Mouse (Mus musculus) natural killer cell, adult 2 months (primary cell): ENCODE data around the gene Colgalt1.

Source experiments
- DNase-seq, 2 experiments: peaks; one replicate each; pipeline ENCODE4 v3.0.0; 2022; ENCODE audit warnings: low spot score in 2 of 2

Gene Colgalt1

DNA sequence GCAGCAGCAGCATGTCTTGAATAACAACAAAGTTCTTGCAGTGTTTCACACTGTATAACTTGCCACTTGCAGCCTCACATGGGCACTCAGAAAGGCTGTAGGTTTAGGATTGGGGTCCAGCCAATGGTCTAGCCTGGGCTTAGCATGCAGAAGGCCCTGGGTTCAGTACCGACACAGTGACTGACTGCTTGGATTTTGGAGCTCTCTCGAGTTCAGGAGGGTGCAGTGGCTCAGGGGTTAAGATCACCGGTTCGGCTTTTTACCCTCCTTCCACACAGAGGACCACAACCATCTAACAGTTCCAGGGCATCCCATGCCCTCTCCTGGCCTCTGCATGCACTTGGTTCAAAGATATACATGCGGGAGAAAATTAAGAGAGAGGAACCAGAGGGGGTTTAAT, 19.8 kb upstream of the Colgalt1 start:
- DNase-seq: no peak

DNA sequence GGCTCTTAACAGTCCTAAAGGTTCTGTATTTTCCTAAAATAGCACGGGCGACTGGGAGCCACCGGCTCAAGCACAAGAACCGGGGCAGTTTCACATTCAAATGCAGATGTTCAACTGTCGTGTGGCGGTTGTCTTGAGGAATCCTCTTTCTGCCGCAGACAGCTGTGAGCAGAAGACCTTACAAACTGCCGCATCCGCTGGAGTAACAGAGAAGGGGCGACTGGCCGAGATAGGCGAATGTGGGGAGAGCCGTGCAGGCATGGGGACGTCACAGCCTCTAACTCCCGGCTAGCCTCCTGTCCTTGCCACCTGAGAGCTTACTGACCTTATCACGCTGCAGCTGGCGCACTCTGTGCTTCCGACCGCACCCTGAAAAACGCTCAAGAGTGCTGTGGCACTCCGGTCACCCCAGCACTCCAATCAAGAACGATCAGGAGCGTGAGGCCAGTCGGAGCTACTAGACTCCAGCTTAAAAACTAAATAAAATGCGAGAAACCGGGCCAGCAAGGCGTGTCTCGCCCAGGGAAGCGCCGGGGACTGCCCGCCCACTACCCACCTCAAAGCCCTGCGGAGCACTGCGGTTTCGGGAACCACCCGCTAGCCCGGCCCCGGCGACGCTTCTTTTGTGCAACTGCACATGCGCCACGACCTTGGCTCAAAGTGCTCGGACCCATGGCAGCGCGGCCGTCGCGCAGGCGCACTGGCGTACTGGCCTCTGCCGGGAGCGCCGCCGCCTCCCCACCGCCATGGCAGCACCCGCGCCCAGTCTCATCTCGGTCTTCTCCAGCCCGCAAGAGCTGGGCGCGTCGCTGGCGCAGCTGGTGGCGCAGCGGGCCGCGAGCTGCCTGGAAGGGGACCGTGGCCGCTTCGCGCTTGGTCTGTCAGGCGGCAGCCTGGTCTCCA, 19.1 kb upstream of the Colgalt1 start, which contains the start of gene Pgls:
Pgls (plus strand) TSS at position 706 of the 903 bp plus-strand sequence.
- peak; percentile 81 to 88 for DNase-seq

DNA sequence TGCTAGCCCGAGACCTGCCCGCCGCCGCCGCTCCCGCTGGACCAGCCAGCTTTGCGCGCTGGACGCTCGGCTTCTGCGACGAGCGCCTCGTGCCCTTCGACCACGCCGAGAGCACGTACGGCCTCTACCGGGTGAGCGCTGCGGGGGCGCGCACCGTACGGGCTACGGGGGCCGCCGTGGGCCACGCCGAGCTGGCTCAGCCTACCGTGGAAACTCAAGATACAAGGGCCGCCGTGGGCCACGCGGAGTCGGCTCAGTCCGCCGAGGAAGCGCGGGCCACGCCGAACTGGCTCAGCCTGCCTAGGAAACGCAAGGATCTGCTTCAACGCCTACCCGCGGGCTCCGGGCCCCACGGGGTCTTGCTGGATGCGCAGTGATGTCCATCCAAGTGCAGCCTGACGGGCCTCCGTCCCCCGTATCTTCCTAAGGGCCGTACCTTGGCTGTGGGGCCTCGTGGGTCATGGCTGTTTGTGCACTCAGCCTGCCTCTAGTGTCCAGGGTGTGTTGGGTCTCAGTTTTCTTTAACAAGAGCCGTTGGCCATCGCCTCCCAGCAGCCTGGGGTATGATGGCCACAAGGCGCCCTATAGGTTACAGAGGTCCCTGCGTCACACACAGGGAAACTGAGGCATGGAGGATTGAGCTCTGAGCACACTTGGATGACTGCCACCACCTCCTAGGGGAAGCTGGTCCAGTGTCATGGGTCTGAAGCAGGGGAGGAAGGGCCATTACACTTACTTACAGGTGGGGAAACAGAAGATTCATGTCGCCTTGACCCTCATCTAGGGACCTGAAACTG, 18.2 kb upstream of the Colgalt1 start:
- DNase-seq: peak in 1 of 2 experiments; percentile 67

DNA sequence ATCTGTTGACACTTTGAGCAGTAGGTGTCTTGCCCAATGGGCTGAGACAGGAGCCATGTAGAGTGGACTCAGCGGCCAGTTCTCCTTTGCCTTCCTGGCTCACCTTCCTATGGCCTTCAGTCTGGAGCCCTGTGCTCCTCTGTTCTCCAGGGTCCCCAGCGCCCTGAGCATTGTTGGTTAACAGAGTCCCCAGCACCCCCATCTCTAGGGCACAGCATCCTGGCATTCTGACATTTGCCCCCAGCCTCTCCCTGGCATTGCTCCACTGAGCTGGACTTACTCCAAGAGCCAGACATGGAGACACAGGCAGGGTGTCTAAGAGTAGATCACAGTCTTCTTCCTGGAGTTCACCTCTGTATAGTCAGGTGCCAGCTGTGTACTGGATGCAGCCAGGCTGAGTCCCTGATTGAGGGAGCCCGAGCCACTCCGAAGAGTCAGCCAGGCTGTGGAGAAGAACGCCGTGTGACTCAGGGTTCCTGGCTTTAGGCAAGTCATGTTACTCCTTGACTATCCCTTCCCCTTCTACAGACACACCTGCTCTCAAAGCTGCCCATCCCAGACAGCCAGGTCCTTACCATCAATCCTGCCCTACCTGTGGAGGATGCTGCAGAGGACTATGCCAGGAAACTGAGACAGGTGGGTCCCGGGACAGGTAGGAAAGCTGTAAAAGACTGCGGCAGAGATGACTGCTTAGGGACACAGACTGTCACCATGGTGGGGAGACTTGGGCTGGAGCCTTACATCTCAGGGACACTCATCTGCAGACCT, 17.1 kb upstream of the Colgalt1 start:
- DNase-seq: no peak

DNA sequence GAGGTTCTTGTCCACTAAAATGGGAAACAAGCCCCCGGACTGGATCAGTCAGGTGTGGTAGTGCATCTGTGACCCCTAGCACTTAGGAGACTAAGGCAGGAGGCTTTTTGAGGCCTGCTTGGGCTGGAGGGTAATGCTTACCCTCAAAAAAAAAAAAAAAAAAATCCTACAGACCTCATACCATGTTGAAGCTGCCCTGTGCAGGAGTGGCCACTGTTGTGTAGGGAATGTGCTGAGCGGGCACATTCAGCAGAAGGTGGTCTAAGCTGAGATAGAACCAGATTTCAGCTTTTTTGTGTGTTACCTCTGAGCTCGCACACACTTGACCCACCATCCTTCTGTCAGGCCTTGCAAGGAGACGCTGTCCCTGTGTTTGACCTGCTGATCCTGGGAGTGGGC, 16.5 kb upstream of the Colgalt1 start:
- DNase-seq: no peak

DNA sequence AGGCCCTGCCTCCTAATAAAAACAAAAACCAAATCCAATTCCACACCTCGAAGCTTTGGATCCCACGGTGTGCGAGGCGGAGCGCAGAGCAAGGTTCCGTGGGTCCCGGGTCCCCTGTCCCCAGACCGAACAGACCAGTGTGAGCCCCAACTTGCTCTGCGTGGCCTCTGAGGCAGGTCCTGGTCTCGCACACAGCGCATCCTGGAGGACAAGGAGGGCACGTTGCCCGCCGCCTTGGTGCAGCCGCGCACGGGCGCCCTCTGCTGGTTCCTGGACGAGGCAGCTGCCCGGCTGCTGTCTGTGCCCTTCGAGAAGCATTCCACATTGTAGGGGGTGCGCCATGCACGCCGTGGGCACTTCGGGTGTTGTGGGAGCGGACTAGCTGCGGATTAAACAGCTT, 14.9 kb upstream of the Colgalt1 start:
- peak; percentile 81 to 90 for DNase-seq

DNA sequence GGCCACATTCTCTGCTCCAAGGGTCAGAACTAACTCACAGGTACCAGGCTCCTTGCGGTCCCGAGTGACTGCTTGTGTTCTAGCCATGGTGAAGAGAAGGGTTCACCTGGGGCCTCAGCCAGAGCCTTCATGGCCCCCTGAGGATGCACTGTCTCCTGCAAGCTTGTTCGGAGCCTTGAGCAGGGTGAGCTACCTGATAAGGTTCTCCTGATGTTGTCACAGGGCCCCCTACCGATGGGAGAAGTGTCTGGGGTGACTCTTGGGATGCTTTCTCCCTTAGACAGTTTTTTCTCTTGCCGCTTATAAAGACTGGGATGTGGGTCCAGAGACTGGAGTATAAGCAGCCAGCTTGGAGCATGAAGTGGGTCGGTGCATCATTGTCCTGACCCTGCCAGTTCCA, 14.4 kb upstream of the Colgalt1 start:
- no peak for DNase-seq

DNA sequence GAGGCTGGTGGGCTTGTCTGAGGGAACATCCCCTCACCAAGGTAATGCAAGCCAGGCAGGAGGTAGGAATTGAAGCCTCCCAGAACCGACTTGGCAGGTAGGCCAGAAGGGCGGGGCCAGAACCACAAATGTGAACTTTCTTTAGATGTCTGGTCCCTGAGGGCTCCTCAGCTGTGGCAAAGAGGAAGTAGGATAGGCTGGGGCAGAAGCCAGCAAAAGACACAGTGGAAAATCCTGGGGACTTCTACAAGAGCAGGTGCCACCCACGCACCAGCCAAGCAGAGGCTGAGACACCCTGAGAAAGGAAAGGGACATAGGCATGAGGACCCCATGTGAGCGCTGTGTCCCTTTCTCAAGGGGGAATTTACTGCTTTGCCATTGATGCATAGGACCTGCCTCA, 14.0 kb upstream of the Colgalt1 start:
- DNase-seq: peak in 1 of 2 experiments; percentile 57

DNA sequence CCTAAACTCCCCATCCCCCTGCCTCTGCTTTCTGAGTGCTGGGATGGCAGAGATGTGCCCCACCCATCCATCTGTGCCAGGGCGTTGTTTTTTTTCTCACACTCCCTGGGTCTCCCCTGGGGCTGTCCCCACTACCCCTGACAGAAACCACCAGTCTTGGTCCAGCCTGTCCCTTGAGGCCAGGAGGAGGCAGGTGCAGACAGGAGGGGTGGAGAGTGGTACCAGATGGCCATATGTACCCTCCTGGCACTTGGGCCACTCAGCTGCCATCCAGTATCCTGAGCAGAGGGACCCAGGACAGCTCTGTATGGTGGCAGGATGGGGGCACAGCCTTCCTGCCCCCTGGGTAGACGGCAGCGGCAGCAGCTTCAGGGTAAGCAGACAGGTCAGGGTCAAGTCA, 13.3 kb upstream of the Colgalt1 start, which contains the start of gene Fam129c:
Fam129c (plus strand) TSS at position 198 of the 400 bp plus-strand sequence.
- DNase-seq: peak in 1 of 2 experiments; percentile 29

DNA sequence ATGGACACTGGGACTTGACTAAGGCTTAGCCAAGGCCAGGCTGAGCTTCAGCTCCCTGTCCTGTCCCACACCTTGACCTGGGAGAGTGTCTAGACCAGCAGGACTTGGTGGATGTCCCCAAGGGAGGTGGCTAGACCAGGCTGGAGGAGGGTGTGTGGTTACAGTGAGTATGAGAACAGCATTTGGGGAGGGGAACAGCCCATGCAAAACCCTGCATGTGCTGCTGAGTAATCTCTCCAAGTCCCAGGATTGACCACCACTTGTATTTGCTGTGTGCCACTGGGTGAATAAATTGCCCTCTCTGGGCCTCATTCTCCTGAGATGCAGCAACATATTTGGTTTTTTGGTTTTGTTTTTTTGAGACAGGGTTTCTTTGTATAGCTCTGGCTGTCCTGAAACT, 12.4 kb upstream of the Colgalt1 start:
- DNase-seq: no peak

DNA sequence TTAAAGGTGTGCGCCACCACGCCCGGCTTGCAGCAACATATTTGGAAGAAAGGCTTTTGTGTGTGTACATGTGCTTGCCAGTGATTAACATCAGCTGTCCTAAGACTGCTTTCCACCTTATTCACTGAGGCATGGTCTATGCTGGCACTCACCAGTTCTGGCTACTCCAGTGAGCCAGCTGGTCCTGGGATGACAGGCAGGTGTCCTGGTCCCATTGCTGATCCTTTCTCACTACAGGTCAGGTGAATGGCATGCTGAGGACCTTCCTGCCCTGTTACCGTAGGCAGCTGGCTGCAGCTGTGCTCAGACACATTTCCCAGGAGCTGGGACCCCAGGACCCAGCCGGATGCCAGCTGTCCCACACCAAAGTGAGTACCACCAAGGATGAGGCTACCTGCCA, 12.0 kb upstream of the Colgalt1 start:
- DNase-seq: no peak

DNA sequence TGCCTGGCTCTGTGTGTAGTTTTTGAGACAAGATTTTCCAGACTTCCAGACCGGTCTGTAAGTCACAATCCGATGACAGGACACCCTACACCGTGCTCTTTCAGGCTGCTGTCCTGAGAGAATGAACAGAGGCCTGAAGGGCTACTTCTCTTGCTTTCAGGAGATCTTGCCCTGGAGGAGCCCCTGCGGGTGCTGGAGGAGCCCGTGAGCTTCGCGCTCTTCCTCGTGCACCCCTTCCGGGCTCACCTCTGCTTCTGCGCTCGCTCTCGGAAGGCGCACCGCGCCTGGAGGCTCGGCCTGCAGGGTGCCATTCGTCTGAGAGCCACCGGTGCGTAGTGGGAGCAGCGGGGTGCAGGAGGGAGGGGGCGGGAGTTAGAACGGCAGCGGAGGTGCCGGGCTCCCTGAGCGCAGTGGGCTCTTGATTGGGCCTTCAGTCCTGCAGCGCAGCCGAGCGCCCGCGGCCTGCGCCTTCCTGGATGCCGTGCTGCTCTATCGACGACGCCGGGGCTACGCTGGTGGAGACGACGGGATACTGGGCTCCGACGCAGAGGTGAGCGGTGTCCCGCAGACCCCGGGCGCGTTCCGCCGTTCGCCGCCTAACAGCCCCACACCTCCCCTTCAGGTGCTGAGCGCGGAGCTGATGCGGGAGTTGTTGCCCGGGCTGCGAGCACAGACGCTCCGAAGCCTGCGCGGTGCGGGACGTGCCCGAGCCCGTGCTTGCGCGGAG, 8.7 kb upstream of the Colgalt1 start:
- DNase-seq: peak in 1 of 2 experiments; percentile 21

DNA sequence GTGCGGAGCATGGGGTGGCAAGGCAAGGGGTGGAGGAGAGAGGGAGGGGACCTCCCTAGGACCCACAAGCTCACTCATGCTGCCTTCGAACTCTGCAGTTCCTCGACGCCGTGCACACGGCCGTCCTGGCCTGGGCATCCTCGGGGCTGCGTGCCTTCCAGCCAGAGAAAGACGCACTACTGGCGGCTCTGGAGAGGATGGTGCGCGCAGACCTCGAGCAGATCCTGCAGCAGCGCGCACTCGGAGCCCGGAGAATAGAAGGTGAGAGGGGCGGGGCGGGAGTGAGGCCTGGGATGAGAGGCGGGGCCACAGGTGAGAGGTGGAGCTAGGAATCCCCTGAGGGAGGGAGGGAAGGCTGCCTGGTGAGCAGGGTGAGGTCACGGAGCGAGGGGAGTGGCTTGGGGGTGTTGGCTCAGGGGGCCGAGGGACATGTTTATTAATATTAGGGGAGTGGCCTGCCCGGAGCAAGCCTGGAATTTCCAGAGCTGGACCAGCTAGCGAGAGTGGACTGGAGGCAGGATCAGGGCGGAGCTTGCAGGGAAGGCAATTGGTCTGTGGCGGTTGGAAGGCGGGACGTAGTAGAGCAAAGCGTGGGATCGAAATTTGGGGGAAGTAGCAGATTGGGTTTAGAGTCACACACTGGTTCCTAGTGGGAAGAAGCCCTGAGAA, 8.0 kb upstream of the Colgalt1 start:
- no peak for DNase-seq

DNA sequence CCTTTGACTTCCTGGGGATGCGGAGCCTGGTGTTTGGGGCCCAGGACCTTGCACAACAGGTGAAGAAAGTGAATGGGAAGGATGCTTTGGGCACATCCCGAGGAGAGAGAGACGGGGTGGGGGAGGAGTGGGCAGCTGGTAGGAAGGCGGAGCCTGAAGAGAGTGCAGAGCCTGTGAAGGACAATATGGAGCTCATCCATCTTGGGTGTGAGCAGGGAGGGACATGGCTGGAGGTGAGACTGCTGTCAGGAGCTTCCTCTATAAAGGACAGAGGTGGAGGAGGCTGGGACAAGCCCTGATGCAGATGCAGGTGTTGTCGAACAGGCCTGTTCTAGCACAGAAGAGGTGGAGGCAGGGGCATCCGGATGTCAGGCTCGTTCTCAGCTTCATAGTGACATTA, 6.8 kb upstream of the Colgalt1 start:
- no peak for DNase-seq

DNA sequence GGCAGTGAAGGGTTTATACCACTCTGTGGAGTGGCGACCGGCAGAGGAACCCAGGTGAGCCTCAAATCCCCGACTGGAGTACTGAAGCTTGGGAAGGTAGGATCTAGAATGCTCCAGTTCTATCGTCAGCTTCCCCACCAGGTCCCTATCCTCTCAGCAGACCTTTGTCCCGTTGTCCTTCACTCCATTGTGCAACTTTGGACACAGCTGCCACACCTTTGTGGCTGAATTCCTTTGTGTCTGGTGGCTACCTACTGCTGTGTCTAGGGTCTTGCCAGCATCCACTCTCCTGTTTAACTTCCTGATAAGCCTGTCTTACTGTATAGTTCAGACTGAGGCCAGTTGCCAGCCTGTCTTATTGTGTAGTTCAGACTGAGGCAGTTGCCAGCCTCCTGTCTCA, 1.3 kb downstream of the Colgalt1 start:
- DNase-seq: no peak

DNA sequence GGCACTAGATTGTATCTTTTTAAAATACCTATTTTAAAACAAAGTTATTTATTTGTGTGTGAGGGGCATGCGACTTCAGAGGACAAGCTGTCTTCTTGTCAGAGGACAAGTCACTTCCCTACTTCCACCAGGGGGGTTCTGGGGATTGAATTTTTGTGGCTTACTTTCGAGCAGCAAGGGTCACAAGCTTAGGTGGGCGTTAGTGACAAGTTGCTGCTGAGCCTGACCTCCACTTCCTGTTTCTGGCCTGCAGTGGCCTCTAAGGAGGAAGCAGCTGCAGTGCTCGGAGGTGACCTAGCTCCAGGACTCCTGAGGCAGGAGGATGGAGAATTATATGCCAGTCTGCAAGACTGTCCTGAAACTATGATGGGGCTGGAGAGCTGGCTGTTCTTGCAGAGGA, 2.6 kb downstream of the Colgalt1 start:
- peak; percentile 49 to 62 for DNase-seq

DNA sequence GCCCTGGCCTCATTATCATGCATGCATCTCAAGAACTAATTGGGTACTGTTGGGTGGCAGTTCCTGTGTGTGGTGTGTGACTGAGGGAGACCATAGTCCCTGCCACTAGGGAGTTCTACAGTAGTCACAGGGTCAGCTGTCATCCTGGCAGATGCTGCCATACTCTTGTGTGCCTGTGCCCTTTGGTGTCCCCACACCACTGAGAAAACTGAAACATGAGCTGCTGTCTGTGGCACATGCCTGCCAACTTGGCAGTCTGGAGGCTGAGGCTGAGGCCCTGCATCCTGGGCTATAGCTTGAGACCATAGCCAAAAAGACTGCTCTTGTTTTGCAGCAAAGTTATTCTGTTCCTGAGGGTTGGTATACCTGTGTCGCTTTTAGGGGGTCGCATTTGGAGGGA, 9.0 kb downstream of the Colgalt1 start:
- DNase-seq: no peak

DNA sequence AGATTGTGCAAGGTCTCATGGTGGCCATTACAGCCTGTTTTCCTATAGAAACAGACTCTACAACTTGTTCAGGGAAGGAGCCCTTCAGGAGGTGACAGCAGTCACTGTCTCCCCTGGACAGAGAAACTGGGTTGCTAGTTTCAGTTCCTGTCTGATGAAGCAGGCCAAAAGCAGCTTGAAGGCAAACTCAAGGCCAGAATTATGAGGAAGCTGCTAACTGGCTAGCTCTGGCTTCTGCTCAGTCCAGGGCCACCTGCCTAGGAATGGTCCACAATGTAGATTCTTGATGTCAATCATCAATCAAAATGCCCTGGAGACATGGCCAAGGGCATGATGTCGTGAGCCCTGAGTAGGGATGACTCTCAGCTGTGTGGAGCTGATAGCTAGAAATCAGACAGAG, 14.3 kb downstream of the Colgalt1 start:
- DNase-seq: peak in 1 of 2 experiments; percentile 31

DNA sequence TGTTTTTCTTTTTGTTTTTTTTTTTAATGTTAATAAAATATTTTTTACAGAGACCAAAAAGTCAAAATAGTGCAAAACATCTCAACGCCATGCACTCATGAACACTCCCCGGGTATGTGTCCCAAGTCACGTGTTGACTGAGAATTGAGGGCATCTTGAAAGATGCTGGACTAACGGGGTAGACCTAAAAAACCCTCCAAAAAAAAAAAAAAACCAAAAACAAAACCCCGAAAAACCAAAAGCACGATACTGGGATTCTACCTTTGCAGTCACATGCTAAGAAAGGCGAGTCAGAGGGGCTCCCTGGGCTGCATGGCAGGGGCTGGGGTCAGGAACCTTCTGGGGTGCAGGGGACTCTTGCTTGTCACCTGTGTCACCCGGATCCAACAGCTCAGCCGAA, 16.0 kb downstream of the Colgalt1 start:
- DNase-seq: no peak

DNA sequence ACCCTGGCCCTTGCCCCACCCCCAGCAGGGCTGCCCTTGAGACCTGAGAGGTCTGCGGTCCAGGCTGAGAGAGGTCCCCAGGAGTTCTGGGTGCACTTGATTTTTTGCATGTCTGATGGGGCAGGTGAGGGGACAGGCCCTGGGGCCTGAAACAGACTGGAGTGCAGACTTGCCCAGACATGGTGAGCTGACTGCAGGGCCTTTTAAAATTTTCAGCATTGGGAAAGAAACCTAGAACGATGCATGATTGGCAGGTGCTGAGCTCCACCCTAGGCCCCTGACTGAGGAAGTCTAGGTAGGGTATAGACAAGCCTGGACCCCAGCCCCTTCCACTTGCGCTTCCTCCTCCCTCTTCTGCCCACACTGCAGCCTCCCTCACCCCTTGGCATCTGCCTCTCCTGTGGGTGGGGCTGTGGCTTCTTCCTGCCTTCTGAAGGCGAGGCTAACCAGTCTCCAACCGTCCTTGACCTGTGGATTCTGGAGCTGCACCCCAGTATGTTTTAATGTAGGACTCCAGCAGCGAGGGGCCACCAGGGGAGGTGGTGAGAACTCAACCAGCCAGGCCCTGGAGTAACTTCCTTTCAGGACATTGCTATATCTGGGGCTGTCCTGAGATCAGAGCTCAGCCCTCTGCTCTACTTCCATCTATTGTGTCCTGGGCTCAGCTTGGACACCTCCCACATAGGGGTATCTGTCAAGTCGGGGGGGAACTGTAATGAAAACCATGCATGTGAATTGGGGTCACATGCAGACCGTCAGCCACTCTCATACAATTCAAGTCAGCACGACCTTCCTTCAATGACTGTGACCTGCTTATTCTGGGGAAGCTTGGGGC, 16.7 kb downstream of the Colgalt1 start:
- no peak for DNase-seq
